Mouse (Mus musculus) thymus, adult 2 months (tissue): ENCODE measurements around the gene Ncoa3.

Experiments
- CTCF ChIP-seq: fragments of 200-500 bp; IDR thresholded peaks from 2 replicates; pipeline ENCODE4 v1.5.1; 2012; ENCODE audit warnings: mild to moderate bottlenecking, control low read depth, low read length, moderate library complexity, borderline replicate concordance; ENCODE audit not compliant: control insufficient read depth, poor library complexity, insufficient read depth; ENCODE audit errors: extremely low read depth
- POLR2A ChIP-seq: fragments of 200-500 bp; IDR thresholded peaks from 2 replicates; pipeline ENCODE4 v1.6.1; 2012; ENCODE audit warnings: mild to moderate bottlenecking, low read length, control low read depth, moderate library complexity; ENCODE audit not compliant: control insufficient read depth, poor library complexity, insufficient read depth; ENCODE audit errors: extremely low read depth

GRCm38 (mm10) chr2:165985581-165985980 is 6.9 kb upstream of the Ncoa3 start:
- TF ChIP-seq CTCF: no peak
- no peak for TF ChIP-seq POLR2A
